Mouse (Mus musculus): Measurements from ENCODE around the gene Setd1a.
A peak's percentile ranks its signal among the peaks of the same experiment; 100 is the strongest.
"Not testable (repeated sequence)": the region's sequence is repeated elsewhere in the genome, so short reads cannot be mapped to it uniquely, and the experiment has no call there.

- peak; percentile 40 for TF ChIP-seq CTCF (conservative IDR thresholded peaks at IDR 0.05; ENCODE audit: low read length)
- not testable (repeated sequence) for TF ChIP-seq POU5F1 (IDR thresholded peaks at IDR 0.05; ENCODE audit: borderline replicate concordance, low read length)
These were observed 61.4 kb downstream of the Setd1a start for GRCm38 (mm10) chr7:127837878-127838277.
